Mouse (Mus musculus) myocyte (in vitro differentiated cells): ENCODE data around the gene Srms.

Experiments
- CEBPB ChIP-seq: IDR thresholded peaks from 2 replicates; pipeline ENCODE4 v1.6.1; 2011; ENCODE audit warnings: mild to moderate bottlenecking, moderate library complexity; ENCODE audit not compliant: poor library complexity, insufficient read depth, severe bottlenecking
- E2F4 ChIP-seq: IDR thresholded peaks from one replicate; pipeline ENCODE4 v1.6.1; 2011; ENCODE audit warnings: mild to moderate bottlenecking, control low read depth, moderate library complexity; ENCODE audit not compliant: insufficient read depth
- MAX ChIP-seq: IDR thresholded peaks from one replicate; pipeline ENCODE4 v1.6.1; 2011; ENCODE audit warnings: low read depth, mild to moderate bottlenecking, control low read depth
- MYOD1 ChIP-seq, 3 experiments: IDR thresholded peaks; one replicate each; pipeline ENCODE4 v1.6.1; 2011; ENCODE audit warnings: control low read depth in 2 of 3, low read depth in 2 of 3, mild to moderate bottlenecking in 2 of 3, moderate library complexity in 1 of 3; ENCODE audit not compliant: insufficient read length in 2 of 3, control insufficient read depth in 1 of 3
- MYOG ChIP-seq, 3 experiments: IDR thresholded peaks; one replicate each; pipeline ENCODE4 v1.6.1; 2011; ENCODE audit warnings: control low read depth in 2 of 3, low read depth in 2 of 3, mild to moderate bottlenecking in 2 of 3; ENCODE audit not compliant: insufficient read length in 2 of 3, control insufficient read depth in 1 of 3, insufficient read depth in 1 of 3
- POLR2A ChIP-seq: IDR thresholded peaks from one replicate; pipeline ENCODE4 v1.6.1; 2011; ENCODE audit warnings: low read depth, mild to moderate bottlenecking, control low read depth, moderate library complexity; ENCODE audit not compliant: insufficient read length
- POLR2AphosphoS2 ChIP-seq: IDR thresholded peaks from one replicate; pipeline ENCODE4 v1.6.1; 2011; ENCODE audit warnings: low read depth, control low read depth; ENCODE audit not compliant: insufficient read length
- REST ChIP-seq: IDR thresholded peaks from one replicate; pipeline ENCODE4 v1.6.1; 2011; ENCODE audit warnings: mild to moderate bottlenecking, control low read depth, moderate library complexity; ENCODE audit not compliant: insufficient read depth, insufficient read length
- SRF ChIP-seq: IDR thresholded peaks from one replicate; pipeline ENCODE4 v1.6.1; 2011; ENCODE audit warnings: low read depth; ENCODE audit not compliant: control insufficient read depth, insufficient read length
- TCF12 ChIP-seq: IDR thresholded peaks from one replicate; pipeline ENCODE4 v1.6.1; 2011; ENCODE audit warnings: mild to moderate bottlenecking, control low read depth; ENCODE audit not compliant: poor library complexity, insufficient read depth, severe bottlenecking
- TCF3 ChIP-seq: IDR thresholded peaks from one replicate; pipeline ENCODE4 v1.6.1; 2011; ENCODE audit warnings: low read depth, control low read depth; ENCODE audit not compliant: insufficient read length
- USF1 ChIP-seq: IDR thresholded peaks from one replicate; pipeline ENCODE4 v1.6.1; 2011; ENCODE audit warnings: low read depth, mild to moderate bottlenecking, control low read depth, moderate library complexity

GRCm38 (mm10) chr2:181218881-181219485 lies 6.0 kb upstream of the Srms start:
- TF ChIP-seq POLR2A (no peak), E2F4 (no peak), POLR2AphosphoS2 (no peak), MAX (no peak), CEBPB (no peak), MYOD1 (IDR thresholded peaks at IDR 0.05; ENCODE audit: control insufficient read depth in 1 of 3, insufficient read length in 2 of 3, low read depth in 2 of 3) (no peak), MYOG (IDR thresholded peaks at IDR 0.05; ENCODE audit: control insufficient read depth in 1 of 3, insufficient read depth in 1 of 3, insufficient read length in 2 of 3, low read depth in 2 of 3) (no peak), TCF12 (no peak), TCF3 (no peak), USF1 (no peak), SRF (no peak), REST (no peak)
